Comparison of ENCODE assay signal across 7 mouse cellular contexts in the genomic region with DNA sequence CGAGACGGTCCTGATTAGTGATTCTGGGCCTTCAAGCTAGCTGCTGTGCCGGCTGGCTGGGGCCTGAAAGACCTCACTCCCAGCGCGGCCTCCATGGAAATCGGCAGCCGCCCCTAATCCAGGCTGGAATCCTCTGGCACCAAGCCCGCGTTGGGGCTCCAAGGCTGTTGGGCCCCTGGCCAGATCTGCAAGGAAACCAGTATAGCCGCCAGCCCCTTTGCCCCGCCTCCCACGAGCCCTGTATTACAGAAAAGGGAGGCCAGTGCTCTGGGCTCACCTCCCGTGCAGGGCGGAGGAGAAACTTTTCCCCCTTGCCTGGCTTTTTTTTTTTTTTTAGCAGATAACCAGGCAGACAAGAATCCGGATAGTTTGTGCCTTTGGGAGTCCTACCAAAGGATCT. TPM values are rescaled to one million over a fixed set of nuclear protein-coding genes. Genes with fewer than 3 reads are reported as not detected.
A peak's percentile ranks its signal among the peaks of the same experiment; 100 is the strongest.
DNase-seq lines count a peak whose midpoint lies in the region; ATAC-seq and TF ChIP-seq lines count a peak whose summit lies in the region.

No protein-coding gene starts in this region.

- H3K9me3 ChIP-seq in intestine, postnatal 0 days (ENCODE audit: control insufficient read depth), result no peaks in the 10 kb centered on the region
- no peaks in the 10 kb centered on the region for H3K9me3 ChIP-seq in limb, embryonic 10.5 days (replicated peaks)
- no peaks in the 10 kb centered on the region for H3K9me3 ChIP-seq in midbrain, embryonic 14.5 days (ENCODE audit: control insufficient read depth, low read length)

- peak overlapping the region; percentile 63 for H3K9ac ChIP-seq in intestine, postnatal 0 days (ENCODE audit: low read depth, low read length)
- peak overlapping the region; percentile 74 for H3K9ac ChIP-seq in midbrain, embryonic 14.5 days (replicated peaks; ENCODE audit: low read length)

- H3K4me2 ChIP-seq in intestine, postnatal 0 days (replicated peaks; ENCODE audit: low read depth), result peak overlapping the region; percentile 69
- H3K4me2 ChIP-seq in midbrain, embryonic 14.5 days (ENCODE audit: low read length), result peak overlapping the region; percentile 90

- peaks cover 22% of the 10 kb centered on the region for H3K4me1 ChIP-seq in intestine, postnatal 0 days (replicated peaks; ENCODE audit: control insufficient read depth, insufficient read depth, low read length)
- peaks cover 59% of the 10 kb centered on the region for H3K4me1 ChIP-seq in limb, embryonic 10.5 days
- peaks cover 55% of the 10 kb centered on the region for H3K4me1 ChIP-seq in midbrain, embryonic 14.5 days (ENCODE audit: control insufficient read depth, insufficient read depth, low read length)

- TF ChIP-seq CTCF in intestine, postnatal 0 days (IDR thresholded peaks at IDR 0.05; ENCODE audit: low read depth), result no peak

- peak; percentile 99 for DNase-seq in adrenal gland, postnatal 10 days
- peak; percentile 57 for DNase-seq in embryo, embryonic 11.5 days (ENCODE audit: low read depth, low spot score)
- peak; percentile 96 to 98 for DNase-seq in gastrocnemius, postnatal 36 days
- DNase-seq in limb, embryonic 10.5 days (ENCODE audit: low spot score), result peak; percentile 83
- peak; percentile 94 for DNase-seq in midbrain, embryonic 14.5 days
- DNase-seq in spleen, postnatal 36 days (ENCODE audit: low spot score in 2 of 2), result peak; percentile 68 to 75

- peaks cover 13% of the 10 kb centered on the region; the same call in 1 of the 2 replicates for H3K36me3 ChIP-seq in intestine, postnatal 0 days (ENCODE audit: control insufficient read depth, insufficient read depth)
- H3K36me3 ChIP-seq in limb, embryonic 10.5 days, result peaks cover 29% of the 10 kb centered on the region
- peaks cover 11% of the 10 kb centered on the region for H3K36me3 ChIP-seq in midbrain, embryonic 14.5 days (ENCODE audit: control insufficient read depth, insufficient read depth, low read length)

- peak; percentile 36 for ATAC-seq in intestine, postnatal 0 days
- ATAC-seq in midbrain, embryonic 14.5 days (ENCODE audit: low FRiP score, low TSS enrichment), result peak; percentile 41

- WGBS in intestine, postnatal 0 days, result under 1% methylated on average over 15 of the region's 15 CpGs
- WGBS in limb, embryonic 10.5 days, result 2% methylated on average over 15 of the region's 15 CpGs
- WGBS in midbrain, embryonic 14.5 days, result 0% methylated on average over 15 of the region's 15 CpGs

- peak overlapping the region; percentile 100 for H3K27ac ChIP-seq in intestine, postnatal 0 days (ENCODE audit: low read depth, low read length)
- H3K27ac ChIP-seq in limb, embryonic 10.5 days, result peak overlapping the region; percentile 100
- H3K27ac ChIP-seq in midbrain, embryonic 14.5 days (replicated peaks; ENCODE audit: low read depth, low read length), result peak overlapping the region; percentile 100

- intact Hi-C loops in gastrocnemius, postnatal 36 days (cut with DNase I), result no loop called here

- H3K27me3 ChIP-seq in intestine, postnatal 0 days (replicated peaks; ENCODE audit: control insufficient read depth, insufficient read depth, low read length), result no peaks in the 10 kb centered on the region
- H3K27me3 ChIP-seq in limb, embryonic 10.5 days (ENCODE audit: low read depth, poor library complexity, severe bottlenecking), result no peaks in the 10 kb centered on the region
- no peaks in the 10 kb centered on the region for H3K27me3 ChIP-seq in midbrain, embryonic 14.5 days (ENCODE audit: control insufficient read depth, insufficient read depth, low read length)

- H3K4me3 ChIP-seq in intestine, postnatal 0 days (ENCODE audit: low read depth, low read length), result peak overlapping the region; percentile 38
- peak overlapping the region; percentile 99 for H3K4me3 ChIP-seq in limb, embryonic 10.5 days
- H3K4me3 ChIP-seq in midbrain, embryonic 14.5 days (replicated peaks; ENCODE audit: low read depth, low read length), result peak overlapping the region; percentile 98

RNA-seq across cellular contexts. Expression of a gene that starts 0.8 kb away (rescaled TPM):
- 100 to 1,000 TPM; 267 to 270 TPM for total RNA-seq in adrenal gland, postnatal 10 days (2021)
- 10 to 100 TPM; 17.2 to 17.4 TPM for total RNA-seq in gastrocnemius, postnatal 36 days (2021)
- polyA plus RNA-seq in intestine, postnatal 0 days (2015; fragmentation: Nextera tagmentation; extraction: Ambion mirVana), result 86.9 and 92.2 TPM in 2 replicates
- 485 and 494 TPM in 2 replicates for polyA plus RNA-seq in limb, embryonic 10.5 days (2016; fragmentation: Nextera tagmentation; extraction: Ambion mirVana)
- 47.5 and 74.0 TPM in 2 replicates for polyA plus RNA-seq in midbrain, embryonic 14.5 days (2014; fragmentation: Nextera tagmentation; extraction: Ambion mirVana)

RNA-seq across cellular contexts. Expression of a gene that starts 20.9 kb away (rescaled TPM):
- 1 to 10 TPM; 1.5 to 2.8 TPM for total RNA-seq in adrenal gland, postnatal 10 days (2021)
- total RNA-seq in gastrocnemius, postnatal 36 days (2021), result not detected
- polyA plus RNA-seq in intestine, postnatal 0 days (2015; fragmentation: Nextera tagmentation; extraction: Ambion mirVana), result 1.1 TPM in 2 replicates
- 9.1 and 15.3 TPM in 2 replicates for polyA plus RNA-seq in limb, embryonic 10.5 days (2016; fragmentation: Nextera tagmentation; extraction: Ambion mirVana)
- polyA plus RNA-seq in midbrain, embryonic 14.5 days (2014; fragmentation: Nextera tagmentation; extraction: Ambion mirVana), result 14.9 and 16.7 TPM in 2 replicates

RNA-seq across cellular contexts. Expression of a gene that starts 21.0 kb away (rescaled TPM):
- total RNA-seq in adrenal gland, postnatal 10 days (2021), result 1 to 10 TPM; 3.4 to 4.3 TPM
- not detected for total RNA-seq in gastrocnemius, postnatal 36 days (2021)
- 6.2 and 7.2 TPM in 2 replicates for polyA plus RNA-seq in intestine, postnatal 0 days (2015; fragmentation: Nextera tagmentation; extraction: Ambion mirVana)
- polyA plus RNA-seq in limb, embryonic 10.5 days (2016; fragmentation: Nextera tagmentation; extraction: Ambion mirVana), result 108 and 140 TPM in 2 replicates
- 342 and 375 TPM in 2 replicates for polyA plus RNA-seq in midbrain, embryonic 14.5 days (2014; fragmentation: Nextera tagmentation; extraction: Ambion mirVana)

RNA-seq across cellular contexts. Expression of a gene that starts 32.6 kb away (rescaled TPM):
- total RNA-seq in adrenal gland, postnatal 10 days (2021), result under 1 TPM in 1 of 2 experiments, not detected in 1; 0.27 TPM
- not detected for total RNA-seq in gastrocnemius, postnatal 36 days (2021)
- polyA plus RNA-seq in intestine, postnatal 0 days (2015; fragmentation: Nextera tagmentation; extraction: Ambion mirVana), result 254 and 255 TPM in 2 replicates
- polyA plus RNA-seq in limb, embryonic 10.5 days (2016; fragmentation: Nextera tagmentation; extraction: Ambion mirVana), result 0.60 TPM in 1 of 2 replicates, not detected in the other
- polyA plus RNA-seq in midbrain, embryonic 14.5 days (2014; fragmentation: Nextera tagmentation; extraction: Ambion mirVana), result 0.45 and 1.5 TPM in 2 replicates

RNA-seq across cellular contexts. Expression of a gene that starts 32.7 kb away (rescaled TPM):
- 1 to 10 TPM; 2.1 to 2.3 TPM for total RNA-seq in adrenal gland, postnatal 10 days (2021)
- total RNA-seq in gastrocnemius, postnatal 36 days (2021), result not detected
- polyA plus RNA-seq in intestine, postnatal 0 days (2015; fragmentation: Nextera tagmentation; extraction: Ambion mirVana), result not detected in 2 replicates
- polyA plus RNA-seq in limb, embryonic 10.5 days (2016; fragmentation: Nextera tagmentation; extraction: Ambion mirVana), result not detected in 2 replicates
- polyA plus RNA-seq in midbrain, embryonic 14.5 days (2014; fragmentation: Nextera tagmentation; extraction: Ambion mirVana), result not detected in 2 replicates

Comparison
In these comparisons a context has a peak if more than half of its experiments do, and no peak if none do; other contexts are left out.
1. Peak in every context shown above with its lines: DNase-seq, ATAC-seq, H3K4me3 ChIP-seq and H3K27ac ChIP-seq.
2. H3K4me3 ChIP-seq: peak in every context shown above with its lines; median percentile 99 in limb, embryonic 10.5 days; 98 in midbrain, embryonic 14.5 days; 38 in intestine, postnatal 0 days.
3. RNA of a gene that starts 21.0 kb away (polyA plus RNA-seq): 342 to 375 TPM in midbrain, embryonic 14.5 days and 108 to 140 TPM in limb, embryonic 10.5 days; 6.2 to 7.2 TPM in intestine, postnatal 0 days; every median in the first group is over 10 times any median in the second.